Mouse (Mus musculus) erythroblast, embryonic 14.5 days (primary cell): ENCODE measurements at regions not wholly inside any gene's neighbourhood (a gene's known extent, or its start where the extent isn't known, plus 50 kb on each side); places are given as distances from the start of the nearest gene placed in this dataset.

Experiments used
- GATA1 ChIP-seq: IDR thresholded peaks from 2 replicates; pipeline ENCODE4 v1.6.1; 2012; ENCODE audit warnings: low read length, inconsistent platforms, mixed read lengths
- TAL1 ChIP-seq: IDR thresholded peaks from 3 replicates; pipeline ENCODE4 v1.6.1; 2012; ENCODE audit warnings: low read length, inconsistent platforms, mixed read lengths

- TF ChIP-seq GATA1 (no peak), TAL1 (no peak)
Observed at GRCm38 (mm10) chr6:98132931-98133330, 209.6 kb downstream of the Gm765 start.
